Mouse (Mus musculus) right cerebral cortex, postnatal 36 days (tissue): ENCODE data around the gene Lipi.

ENCODE experiments used
- DNase-seq, 2 experiments: peaks; one replicate each; pipeline ENCODE4 v3.0.0; 2022; ENCODE audit warnings: low spot score in 2 of 2, mixed read lengths in 1 of 2

Lipi gene

DNA sequence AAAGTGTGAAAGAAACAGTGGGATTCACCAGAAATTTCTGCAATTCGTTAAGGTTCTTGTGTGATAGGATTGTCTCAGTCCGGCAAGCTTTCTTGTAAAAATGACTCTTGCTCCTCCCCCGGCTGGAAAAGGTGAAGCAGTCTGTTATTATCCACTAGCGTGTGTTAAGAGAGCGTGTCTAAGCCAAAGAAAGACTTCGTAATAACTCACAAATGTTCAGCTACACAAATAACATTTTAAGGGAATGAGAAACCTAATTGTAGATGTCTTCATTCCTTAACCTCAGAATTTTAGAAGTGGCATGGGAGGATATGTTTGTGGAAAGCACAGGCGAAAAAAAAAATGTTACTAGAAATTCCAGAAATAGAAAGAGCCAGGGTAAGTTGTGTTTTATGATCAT is at the start of gene Lipi:
Gene Lipi, minus strand, starts transcription at position 101 of the 400 bp plus-strand sequence.
- no peak for DNase-seq

DNA sequence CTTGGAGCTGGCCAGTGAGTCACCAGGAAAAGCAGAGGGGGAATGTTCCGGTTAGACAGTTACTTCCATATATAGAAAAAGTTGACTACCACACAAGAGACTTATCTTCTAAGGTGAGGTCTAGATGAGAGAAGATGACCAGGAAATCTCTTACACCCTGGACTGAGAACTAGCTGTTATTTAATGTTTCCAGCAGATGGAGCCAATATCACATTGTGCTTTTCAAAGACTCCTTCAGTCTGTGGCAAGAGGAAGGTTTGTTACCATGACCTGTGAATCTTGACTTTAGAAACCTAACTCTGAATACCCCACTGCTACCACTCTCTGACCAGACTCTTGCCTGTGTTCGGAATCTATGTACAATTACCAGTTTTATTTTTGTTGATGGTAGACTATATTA is 42.0 kb upstream of the Lipi start:
- no peak for DNase-seq

DNA sequence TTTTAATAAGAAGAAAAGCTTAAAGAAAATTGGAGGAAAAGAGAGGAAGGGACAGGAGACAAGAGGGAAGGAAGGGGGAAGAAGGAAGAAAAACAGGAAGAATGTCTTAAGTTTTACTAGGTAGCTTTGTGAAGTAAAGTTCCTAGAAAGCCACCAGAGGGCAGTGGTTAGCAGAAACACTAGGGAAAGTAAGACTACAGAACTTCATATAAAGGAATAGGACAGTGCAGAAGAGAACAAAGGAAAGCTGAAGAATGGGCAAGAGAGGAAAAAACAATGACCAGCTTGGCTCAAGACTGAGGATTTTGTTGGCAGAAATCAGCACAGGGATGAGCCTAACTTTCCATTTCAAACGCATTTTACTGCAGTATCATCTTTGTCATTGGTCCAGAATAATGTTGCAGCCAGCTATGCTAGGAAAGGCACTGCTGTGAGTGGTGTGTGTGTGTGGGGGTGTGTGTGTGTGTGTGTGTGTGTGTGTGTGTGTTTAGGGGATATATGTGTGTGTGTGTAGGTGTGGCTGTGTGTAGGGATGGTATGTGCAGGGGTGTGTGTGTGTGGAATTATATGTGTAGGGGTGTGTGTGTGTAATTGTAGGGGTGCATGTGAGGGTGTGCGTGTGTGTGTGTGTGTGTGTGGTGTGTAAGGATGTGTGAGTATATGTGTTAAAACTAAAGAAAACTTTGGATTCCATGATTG is 31.9 kb upstream of the Lipi start:
- no peak for DNase-seq

DNA sequence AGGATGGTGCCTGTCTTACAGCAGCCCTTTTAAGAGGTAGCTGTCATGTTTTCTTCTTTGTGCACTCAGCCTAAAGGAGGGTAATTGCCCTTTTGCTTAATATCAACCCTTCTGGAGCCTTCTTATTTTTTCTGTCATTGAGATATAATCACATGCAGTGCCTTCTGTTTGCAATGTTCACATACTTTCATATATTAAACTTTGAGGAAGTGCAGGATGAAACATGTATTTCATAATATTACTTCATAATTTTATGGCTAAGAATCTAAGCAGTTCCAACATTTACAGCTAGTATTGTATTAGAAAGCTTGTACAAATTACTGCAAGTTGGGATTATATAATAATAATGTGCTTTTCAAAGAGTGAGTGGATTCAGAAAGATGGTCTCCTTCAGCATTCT is 26.7 kb upstream of the Lipi start:
- DNase-seq = no peak

DNA sequence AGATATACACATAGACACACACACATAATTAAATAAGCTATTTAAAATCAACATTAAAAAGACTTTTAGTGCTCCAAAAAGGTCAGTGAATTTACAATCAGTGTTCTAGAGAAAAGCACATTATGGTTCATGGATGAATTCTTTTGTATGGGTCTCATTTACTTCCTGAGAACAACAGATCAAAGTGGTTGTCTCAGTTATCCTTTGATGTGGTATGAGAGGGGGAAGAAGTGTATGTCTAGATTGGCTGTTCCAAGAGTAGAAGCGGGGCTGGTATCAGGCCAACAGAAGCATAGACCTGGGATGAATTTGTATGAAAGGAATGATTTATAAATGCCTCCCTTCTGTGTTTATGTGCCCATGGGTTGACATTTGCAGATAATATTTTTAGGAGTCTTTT is 20.6 kb upstream of the Lipi start:
- no peak for DNase-seq

DNA sequence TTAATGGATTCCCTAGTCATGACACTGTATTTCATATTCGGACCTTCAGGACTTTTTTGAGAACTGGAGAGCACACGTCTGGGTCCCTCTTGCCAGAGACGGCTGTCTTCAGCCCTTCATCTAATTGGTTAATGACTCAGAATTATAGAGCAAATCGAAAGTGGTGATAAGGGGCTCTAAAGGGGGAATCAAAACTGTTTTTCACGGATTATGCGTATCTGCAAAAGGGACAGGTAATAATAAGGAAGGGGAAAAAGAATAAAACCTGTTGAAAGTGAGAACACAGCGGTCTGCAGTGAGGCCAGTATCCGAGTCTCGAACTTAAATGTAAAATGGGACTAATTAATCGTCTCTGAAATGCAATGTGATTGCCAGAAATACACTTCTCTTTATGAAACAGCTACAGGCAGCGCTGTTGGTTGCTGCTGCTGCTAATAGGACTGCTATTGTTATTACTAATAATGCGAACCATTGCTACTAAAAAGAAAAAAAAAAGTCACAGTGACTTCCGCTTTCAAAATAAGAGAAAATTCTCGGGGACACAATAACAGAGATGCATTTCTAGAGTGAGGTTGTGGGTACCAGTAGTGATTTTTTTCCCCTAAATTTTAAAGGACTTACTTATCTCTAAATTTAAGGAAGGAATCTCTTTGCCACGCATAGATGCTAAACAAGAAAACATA is 7.8 kb upstream of the Lipi start:
- no peak for DNase-seq

DNA sequence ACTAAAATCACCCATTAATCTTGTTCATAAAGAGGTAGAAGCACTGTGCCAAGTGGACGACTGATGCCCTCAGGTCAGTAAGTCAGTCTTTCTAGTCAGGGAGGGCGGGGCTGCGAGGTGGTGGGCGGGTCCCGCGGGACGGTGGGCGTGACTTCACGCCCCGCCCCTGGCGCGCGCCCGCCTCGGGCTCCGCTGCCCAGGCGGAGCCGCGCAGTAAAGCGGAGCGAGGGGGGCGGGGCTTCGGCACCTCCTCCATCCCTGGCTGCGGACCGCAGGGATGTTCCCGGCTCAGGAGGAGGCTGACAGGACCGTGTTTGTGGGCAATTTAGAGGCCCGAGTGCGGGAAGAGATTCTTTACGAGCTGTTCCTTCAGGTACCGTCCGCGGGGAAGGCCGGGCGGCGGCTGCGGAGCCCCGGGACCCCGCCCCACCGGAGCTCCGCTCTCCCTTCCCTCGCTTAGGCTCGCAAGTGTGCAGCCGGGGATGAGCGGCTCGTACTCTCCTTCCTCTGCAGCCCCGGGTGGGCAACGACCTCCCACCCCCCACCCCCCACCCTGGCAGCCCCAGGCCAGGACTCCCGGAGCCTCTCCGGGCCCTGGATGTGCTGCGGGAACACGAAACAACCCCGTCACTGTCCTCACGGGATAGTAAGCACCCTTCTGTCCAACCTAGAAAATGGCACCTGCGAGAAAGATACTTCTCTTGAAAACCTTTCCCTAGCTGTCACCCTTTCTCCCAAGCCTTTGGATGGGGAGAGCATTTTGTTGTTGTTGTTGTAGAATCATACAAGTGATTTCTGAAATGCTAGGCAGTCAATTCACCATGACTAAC is 7.0 kb upstream of the Lipi start, which contains the start of gene Rbm11:
Gene Rbm11, plus strand, starts transcription at position 174 of the 830 bp plus-strand sequence.
- DNase-seq = peak; percentile 68

DNA sequence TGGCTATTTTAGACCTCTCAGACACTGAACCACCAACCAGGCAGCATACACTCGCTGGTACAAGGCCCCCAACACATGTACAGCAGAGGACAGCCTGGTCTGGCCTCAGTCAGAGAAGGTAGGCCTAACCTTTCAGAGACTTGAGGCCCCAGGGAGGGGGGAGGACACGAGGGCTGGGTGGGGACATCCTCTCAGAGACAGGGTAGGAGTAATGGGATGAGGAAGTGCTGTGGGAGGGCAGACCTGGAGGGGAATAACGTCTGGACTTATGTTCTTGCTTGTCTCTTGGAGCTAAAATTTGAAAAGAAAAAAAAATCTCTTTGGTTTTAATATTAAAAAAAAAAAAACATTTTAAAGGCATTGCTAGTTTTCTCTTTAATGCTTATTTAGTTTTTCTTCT is 605 bp upstream of the Lipi start:
- no peak for DNase-seq

DNA sequence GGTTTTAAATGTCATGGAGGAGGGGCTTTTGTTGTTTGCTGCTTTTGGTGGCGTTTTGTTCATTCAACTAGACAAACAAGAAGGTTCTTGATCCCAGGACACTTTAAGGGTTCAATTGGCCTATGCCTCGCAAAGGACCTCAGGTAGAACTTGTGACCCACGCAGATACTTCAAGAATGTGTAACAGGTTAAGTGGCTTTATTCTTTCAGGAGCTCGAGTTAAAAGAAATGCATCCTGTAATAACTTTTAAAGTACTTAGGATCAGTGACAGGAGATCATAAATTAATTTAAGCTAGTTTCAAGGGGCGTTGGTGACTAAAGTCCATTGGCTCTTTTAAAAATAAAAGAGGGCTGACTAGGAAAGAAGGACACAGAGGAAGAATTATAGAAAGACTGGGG is 3.6 kb downstream of the Lipi start:
- DNase-seq = no peak

DNA sequence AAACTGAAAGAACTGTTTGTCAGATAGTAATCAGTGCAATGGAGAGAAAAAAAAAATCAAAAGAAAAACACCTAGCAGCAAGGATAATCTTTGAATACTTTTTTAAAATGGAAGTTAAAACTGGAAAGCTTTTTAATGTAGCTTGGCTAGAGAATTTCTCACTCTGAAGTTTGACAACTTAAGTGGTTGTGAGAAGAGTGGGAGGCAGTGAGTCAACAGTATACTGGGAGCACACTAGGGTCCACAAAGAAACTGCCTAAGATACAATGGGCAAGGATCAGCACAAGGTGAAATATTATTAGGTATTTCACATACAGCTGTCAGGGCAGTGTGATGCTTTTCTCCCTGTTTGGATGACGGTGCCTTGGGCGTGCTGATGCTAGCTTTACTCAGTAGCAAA is 23.0 kb downstream of the Lipi start:
- no peak for DNase-seq

DNA sequence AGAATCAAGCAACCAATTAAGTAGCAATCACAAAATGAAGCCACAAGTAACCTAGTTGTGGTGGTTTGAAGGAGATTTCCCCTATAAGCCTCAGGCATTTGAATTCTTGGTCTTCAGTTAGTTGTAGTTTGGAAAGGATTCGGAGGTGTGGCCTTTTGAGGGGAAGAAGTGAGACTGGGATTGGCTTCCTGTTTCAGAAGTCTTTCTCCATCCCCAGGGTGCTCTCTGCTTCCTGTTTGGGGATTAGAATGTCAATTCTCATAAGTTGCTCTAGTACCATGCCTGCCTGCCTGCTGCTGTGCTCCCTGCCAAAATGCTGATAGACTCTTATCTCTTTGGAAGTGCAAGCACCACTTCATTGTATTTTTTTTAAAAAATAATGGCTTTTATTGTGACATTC is 40.6 kb downstream of the Lipi start:
- DNase-seq = no peak

DNA sequence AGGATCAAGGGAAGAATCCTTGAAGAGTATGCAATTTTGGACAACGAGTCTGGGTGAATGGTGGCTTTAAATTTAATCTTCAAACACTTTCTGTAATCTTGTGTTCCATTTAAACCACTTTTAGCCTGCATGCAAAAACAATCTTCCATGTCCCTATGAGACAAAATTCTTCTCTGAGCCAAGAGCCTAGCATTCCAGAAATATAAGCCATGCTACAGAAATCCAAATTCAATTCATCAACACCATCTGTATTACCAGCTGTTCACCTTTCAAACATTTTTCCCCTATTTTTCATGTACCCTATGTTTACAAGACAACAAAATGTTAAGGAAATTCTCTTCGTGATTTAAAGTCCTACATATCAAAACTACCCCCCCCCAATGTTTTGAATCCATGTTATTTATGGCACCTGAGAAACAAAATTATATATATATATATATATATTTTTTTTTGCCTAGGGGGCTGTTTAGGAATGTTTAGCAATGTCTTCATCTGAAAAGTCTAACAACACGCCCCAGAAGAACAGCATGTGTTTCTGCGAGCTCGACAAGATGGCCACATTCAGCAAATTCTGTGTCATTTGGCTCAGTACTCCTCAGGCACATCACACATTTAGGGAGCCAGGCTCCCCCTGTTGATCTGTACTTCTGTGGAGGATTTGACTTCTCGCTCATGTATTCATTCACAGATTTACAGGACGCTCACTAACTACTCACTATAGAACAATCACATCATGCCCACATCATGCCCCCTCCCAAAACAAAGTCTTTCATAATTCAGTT is 47.9 kb downstream of the Lipi start:
- DNase-seq = peak; percentile 4 to 12

DNA sequence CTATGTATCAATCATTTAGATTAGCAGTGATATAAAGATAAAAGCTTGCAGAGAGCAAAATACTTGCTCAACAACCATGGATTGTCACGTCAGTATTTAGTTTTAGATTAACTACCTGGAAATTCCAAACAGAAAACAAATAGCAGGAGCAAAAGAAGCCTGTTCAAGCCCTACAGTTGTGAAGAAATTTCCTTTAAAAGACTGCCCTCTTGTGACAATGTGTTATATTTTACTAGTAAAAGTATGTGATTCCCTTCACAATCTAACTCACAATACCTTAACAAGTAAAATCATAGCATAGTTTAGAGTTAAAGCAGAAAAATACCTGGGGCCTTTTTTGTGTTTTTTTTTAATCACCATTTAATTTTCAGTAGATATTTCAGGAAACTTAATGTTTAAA is 54.2 kb downstream of the Lipi start:
- DNase-seq = no peak

DNA sequence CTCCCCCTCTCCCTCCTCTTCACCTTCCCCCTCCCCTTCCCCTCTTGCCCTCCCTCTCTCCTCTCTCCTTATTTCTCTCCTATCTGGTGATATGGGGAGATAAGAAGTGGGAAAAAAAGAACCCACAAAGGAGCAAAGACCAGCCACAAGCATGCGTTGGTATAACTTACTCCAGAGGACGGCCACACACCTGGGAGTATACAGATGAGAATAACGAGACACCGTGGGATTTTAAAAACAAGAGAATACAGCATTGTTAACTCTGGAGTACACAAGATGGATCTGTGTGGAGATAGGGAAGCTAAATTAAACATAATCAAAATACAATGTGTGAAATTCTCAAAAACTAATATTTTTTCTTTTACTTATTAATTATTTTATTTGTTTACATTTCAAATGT is 89.3 kb downstream of the Lipi start:
- no peak for DNase-seq
